Mouse (Mus musculus): ENCODE data around the gene H2-K1.
"Not testable (repeated sequence)": the region's sequence is repeated elsewhere in the genome, so short reads cannot be mapped to it uniquely, and the experiment has no call there.

The H2-K1 gene

DNA sequence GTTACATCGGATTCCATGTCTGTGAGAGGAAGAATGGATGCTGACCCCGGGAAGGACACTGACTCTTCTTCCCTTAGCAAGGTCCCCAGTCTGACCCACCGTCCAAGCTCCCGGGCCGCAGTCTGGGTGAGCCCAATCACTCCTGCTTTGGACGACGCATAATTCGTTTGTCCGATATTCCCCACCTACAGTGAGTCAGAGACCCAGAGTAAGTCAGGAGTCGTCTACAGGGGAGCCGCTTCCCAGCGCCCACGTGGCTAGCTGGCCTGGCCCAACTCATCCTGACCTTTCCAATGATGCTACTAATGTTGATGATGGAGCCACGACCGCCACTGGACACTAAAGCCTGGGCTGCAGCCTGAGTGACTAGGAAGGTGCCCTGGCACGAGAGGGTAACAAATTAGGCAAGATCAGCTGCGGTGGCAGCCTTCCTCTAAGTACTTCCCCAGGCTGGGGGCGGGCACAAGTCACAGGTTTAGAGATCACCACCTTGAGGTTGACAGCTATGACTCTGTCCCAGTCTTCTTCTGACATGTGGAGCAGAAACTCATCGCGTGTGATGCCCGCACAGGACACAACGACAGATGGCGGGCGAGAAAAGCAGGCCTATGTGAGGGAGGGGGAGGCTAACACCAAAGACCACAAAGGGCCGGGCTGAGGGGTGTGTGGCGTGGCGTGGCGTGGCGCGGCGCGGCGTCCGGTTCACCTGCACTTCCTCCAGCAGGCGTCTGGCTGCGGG lies 26.9 kb upstream of the H2-K1 start:
- peak; percentile 67 for DNase-seq

DNA sequence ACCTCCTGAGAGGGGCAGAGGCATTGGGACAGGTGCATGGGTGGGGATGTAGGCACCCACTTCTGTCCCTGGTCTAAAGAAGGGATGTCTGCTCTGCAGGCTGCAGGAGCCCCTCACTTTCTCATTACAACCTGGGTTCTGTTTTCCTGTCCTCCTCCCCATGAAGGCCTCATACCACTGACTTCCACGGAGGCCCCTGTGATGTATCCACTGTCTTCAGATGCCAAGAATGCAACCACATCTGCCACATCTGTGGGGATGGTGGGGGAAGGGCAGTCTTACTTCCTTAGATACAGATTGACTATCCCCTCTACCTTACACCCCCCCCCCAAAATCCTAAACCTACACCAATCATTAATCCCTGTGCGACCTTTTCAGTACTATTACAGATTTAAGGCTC lies 26.1 kb upstream of the H2-K1 start:
- DNase-seq: peak; percentile 62

DNA sequence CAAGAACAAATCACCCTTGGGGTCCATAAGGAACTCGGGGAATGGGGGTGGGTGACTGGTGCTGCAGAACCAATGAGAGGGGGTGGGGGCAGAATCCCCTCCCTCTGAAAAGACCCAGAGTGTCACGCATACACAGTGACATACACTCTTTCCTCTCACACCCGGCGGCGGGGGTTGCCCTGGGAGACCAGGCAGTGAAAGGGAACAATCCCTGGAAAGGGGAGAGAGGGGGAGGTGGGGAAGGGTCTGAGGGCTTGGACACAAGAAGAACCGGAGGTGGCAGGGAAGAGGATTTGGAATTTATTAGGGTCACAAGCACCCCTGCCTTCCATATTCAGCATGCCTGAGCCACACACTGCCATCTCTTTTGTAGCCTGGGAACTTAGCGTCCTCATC lies 25.6 kb upstream of the H2-K1 start:
- DNase-seq: peak; percentile 70

DNA sequence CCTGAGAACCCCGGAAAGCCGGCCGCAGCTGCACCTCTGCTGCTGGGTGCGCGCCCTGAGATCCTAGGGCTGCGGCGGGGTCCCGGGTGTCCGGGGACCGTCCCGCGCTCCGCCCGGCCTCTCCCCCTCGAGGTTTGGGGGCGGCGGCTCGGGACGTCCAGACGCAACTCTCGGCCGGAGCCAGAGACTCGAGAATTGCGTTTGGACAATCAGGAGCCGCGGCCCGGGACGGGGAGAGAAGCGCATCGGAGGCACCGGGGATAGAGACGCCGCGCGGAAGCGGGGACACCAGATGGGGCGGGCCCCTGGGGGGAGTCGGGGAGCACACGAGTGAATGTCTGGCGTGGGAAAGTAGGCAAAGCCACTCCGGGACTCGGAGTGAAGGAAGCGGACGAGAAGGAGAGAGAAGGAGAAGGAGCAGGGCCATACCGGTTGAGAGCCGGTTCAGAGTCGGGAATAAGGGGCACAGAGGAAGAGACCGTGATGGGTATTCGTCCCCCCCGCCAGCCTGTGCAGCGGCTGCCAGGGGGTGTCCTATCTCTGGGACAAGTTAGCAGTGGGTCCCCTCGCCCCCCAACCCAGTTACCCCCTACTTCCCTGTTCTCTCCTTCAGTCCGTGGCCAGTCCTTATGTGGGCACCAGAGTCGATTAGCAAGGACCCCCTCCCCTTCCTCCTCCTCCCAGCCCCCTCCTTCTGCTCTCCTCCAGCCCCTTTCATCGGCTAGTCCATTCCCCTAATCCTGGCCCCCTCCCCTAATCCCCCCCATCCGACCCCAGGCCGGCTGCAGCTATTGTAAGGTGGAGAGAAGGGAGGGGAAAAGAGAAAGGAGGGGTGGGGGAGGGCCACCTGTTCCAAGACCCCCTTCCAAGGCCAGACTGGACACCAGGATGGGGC lies 25.0 kb upstream of the H2-K1 start:
- DNase-seq: peak; percentile 56

DNA sequence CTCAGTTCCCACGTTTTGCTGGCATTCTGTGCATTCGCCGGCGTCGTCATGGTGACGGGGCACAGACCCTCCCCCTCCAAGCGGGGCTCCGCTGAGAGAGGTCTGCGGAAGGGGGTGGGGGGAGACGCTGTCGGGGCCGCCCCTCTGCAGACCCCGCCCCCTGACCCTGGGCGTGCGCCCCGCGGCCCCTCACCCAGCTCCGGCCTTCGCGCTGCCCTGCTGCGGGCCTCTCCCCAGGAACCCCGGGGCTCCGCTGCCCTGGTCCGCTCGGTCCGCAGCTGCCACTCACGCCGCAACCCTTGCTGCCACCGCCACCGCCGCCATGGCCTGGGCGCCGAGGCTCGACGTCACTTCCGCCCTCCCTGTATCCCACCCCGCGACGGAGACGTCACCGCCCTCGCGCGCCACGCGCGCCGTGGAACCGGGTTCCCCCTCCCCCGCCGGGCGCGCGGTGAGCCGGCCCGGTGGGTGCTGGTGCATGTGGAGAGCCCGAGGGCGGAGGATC lies 24.2 kb upstream of the H2-K1 start, which contains the start of gene Ring1:
Gene Ring1, minus strand, starts transcription at position 364 of the 505 bp plus-strand sequence.
- DNase-seq: peak; percentile 89

DNA sequence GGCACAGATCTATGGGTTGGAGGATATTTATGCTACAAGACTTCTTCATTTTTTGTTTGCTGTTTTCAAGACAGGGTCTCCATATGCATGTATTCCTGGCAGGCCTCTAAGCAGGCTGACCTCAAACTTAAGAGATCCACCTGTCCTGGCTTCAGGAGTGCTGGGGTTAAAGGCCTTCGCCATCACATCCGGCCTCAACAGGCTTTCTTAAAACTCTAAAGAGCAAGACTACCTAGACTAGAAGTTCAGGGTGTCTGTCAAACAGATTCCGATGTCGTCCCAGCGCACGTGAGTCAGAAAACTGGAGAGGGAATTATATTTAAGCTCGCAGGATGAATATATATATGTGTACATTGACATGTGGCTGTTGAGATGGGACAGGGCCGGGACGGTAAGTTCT lies 23.5 kb upstream of the H2-K1 start:
- DNase-seq: no peak

DNA sequence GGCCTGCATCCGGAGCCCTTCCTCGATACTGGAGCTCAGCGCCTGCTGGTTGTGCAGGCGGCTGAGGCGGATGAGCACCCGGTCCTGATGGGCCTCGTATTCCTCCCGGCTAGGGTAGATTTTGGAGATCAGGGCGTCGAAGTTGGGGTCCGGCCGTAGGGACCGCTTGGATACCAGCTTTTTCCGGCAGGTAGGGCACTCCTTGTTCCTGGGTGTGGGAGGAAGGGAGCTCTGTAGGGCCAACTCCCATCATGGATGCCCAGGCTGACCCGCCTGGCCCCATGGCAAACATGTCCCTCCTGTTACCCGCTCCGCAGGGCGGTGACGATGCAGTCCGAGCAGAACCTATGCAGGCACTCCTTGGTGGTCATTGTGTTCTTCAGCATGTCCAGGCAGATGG lies 22.8 kb upstream of the H2-K1 start:
- peak; percentile 45 for DNase-seq

DNA sequence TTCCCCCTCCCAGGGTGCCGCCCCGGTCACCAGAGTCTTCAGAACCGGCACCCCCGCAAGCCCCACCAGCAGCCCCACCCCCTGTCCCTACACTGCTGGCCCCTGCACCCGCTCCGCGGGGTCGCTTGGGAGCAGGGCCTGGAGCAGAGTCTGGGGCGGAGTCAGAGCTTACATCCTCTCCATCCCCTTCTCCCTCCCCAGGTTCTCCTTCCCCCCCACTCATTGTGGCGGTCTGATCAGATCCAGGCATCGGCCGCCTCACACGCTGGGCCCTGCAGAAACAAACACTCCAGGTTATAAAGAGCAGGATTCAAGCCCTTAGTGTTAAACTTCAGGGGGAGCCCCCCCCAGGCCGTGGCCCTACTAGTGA lies 22.3 kb upstream of the H2-K1 start:
- peak; percentile 38 for DNase-seq

DNA sequence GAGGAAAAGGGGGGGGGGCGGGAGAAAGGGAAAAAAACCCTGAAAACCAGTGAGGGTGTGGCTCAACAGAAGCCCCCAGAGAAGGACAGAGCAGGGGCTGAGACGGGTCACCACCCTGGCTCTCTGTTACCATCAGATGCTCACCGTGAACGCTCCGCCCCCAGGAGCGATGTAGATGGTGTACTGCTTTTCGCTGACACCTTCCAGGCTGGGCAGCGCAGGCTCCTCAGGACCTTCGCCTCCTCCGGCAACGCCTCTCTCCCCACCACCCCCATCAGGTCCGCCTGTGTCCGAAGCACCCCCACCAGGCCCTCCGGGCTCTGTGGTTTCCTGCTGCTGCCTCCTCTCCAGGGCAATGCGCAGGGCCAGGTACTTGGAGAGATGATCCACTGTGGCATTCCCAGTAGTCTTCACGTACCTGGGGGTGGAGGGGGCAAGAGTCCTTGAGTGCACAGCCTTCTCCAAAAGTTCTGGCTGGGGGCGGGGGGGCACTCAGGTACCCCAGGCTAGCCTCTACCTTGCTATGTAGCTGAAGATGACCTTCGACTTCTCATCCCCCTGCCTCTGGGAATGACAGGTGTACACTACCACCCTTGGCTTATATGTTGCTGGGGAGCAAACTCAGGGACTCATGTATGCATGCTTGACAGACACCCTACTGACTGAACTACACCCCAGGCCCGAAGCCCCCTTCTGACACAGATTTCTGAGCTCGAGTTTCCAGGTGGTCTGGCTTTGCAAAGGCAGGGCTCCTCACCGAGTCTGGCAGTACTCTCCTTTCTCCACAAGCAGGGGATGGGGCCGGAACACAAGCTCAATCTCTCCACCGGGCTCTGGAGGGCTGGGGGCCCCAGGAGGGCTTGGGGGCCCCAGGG lies 21.6 kb upstream of the H2-K1 start:
- DNase-seq: peak; percentile 35

DNA sequence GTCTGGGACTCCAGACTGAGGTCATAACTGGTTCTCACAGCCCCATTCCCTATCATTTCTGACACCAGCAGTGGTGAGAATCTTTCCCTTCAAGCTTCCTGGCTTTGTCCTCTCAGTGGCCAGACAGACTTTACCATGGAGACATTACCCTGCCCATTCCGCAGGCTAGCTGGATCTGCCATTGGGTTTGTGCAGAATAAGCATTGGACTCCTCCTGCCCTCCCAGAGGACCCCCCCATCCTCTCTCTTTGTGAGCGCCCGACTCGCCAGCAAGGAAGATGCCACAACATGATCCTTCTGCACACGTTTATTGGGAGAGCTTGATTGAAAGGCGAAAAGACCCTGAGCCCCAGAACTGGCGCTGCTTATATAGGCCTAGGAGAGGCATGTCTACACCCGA lies 13.3 kb upstream of the H2-K1 start:
- DNase-seq: no peak

DNA sequence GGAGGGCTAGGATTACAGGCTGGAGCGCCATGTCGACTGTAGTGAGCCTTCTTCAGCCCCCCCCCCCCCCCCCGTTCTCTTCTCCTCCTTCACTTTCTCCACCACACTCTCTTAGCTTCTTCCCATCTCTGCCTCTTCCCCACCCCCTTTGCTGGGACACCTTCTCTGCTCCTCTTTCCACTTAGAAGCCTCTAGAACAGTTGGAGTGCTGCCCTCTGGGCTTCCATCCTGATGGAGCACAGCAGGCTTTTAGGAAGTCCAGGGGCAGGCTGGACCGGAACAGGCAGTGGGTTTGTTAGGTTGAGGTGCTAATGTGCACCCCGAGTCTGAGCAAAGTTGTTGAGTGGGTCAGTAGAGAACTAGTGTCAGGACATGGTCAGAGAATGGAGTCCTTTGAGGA lies 10.0 kb upstream of the H2-K1 start:
- no peak for DNase-seq

DNA sequence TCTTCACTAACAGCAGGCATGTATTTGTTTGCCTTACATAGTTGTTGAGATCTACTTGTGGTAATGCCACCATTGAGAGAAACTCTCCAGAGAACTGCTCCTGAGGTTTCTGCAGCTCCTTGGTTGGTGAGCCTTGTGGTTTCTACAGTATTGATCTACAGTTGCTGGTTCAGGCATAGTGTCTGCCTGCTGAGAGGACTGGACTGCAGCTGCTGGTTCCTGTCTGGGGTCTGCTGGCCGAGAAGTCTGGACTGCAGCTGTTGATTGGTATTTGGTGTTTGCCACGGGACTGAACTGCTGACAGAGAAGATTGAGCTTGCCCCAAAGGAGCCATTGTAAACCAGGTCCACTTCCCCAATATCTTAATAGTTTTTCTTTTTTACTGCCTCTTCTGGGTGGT lies 6.4 kb upstream of the H2-K1 start:
- no peak for DNase-seq

DNA sequence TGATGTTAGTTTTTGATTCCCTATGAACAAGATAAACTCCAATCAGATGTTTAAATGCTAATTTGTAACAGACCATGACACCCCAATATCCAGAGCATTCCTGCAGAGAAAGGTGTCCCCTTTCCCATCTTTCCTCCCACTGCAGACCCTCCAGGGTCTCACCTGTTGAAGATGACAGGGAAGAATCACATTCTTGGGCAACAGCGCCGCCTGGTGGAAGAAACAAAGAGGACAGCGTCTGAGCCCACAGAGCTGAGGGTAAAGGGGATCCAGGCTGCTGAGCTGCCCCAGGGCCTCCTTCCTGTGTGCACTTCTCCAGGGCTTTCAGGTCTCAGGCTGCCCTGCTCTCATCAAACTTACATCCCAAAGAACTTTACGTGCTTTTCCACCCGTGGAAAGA lies 3.3 kb upstream of the H2-K1 start:
- no peak for DNase-seq

DNA sequence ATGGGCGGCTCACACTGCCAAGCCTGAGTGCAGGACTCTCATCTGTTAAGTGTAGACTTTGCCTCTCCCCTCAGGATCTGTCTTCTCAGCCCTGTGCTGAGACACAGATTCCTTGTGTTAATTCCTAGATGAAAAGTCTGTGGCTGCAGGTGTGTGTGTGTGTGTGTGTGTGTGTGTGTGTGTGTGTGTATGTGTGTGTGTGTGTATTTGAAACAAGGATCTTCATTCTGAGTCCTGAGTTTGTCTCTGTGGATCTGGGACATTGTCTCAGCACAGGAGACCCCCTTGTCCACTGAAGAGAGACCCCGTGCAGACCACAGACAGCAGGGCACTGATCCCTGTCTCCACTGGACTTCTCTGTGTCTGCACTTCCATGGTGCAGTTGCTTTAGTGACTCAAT lies 649 bp upstream of the H2-K1 start:
- DNase-seq: not testable (repeated sequence)

DNA sequence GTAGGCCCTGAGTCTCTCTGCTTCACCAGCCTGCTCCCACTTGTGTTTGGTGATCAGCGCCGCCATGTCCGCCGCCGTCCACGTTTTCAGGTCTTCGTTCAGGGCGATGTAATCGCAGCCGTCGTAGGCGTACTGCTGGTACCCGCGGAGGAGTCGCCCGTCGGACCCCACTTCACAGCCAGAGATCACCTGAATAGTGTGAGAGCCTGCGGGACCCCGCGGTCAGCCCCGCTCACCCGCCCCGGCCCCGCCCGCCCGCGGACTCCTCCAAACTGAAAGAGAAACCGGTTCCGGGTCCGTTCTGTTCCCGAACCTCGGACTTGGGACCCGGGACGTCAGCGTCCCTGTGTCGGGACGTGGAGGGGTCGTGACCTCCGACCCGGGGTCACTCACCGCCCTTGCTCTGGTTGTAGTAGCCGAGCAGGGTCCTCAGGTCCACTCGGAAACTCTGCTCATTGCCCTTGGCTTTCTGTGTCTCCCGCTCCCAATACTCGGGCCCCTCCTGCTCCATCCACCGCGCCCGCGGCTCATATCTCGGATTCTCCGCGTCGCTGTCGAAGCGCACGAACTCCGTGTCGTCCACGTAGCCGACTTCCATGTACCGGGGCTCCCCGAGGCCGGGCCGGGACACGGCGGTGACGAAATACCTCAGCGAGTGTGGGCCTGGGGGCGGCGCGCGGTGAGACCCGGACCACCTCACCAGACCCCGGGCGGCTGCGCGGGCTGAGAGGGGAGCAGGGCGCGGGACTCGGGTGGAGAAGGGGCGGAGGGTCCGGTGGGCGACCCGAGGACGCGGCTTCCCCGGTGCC lies 602 bp downstream of the H2-K1 start:
- DNase-seq: no peak

DNA sequence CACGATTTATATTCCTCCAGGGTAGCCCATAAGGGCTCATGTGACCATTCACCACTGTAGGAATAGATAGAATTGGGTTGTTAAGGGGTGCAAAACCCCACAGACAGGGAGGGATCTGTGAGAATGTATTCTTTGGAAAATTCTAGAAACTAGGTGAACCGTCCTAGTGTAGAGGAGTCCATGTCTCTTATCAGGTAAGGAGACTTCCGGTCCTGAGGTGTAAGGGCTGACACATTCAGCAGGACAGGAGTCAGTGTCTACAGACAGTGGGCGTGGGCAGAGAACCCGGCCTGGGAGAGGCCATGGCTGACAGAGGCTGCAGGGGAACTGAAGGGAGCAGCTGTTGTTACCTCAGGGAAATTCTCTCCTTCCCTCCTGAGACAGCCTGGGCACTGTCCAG lies 1.4 kb downstream of the H2-K1 start:
- not testable (repeated sequence) for DNase-seq

DNA sequence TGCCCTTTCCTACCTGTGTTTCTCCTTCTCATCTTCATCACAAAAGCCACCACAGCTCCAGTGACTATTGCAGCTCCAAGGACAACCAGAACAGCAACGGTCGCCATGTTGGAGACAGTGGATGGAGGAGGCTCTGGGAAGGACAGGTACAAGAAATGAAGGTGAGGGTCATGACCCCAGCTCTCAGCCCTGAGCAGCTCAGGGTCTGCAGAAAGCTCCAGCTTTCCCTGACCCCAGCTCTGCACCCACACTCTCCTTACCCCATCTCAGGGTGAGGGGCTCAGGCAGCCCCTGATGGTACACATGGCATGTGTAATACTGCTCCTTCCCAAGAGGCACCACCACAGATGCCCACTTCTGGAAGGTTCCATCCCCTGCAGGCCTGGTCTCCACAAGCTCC lies 3.1 kb downstream of the H2-K1 start:
- DNase-seq: not testable (repeated sequence)

DNA sequence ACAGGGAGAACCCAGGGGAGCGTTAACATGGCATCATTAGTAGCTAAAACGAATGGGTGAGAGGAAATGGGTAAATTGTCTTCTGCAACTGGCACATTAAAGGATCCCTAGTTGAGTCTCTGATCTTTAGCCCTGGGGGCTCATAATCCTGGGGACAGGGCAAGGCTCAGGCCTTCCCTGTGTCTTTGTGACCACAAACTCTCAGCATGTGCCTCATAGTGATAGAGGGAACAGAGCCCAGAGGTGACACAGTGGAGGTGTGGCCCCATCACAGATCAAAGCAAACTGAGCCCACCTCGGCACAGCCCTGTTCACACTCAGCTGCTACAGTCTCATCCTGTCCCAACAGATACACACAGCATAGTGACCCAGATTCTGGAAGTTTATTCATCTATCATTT lies 4.5 kb downstream of the H2-K1 start:
- no peak for DNase-seq

DNA sequence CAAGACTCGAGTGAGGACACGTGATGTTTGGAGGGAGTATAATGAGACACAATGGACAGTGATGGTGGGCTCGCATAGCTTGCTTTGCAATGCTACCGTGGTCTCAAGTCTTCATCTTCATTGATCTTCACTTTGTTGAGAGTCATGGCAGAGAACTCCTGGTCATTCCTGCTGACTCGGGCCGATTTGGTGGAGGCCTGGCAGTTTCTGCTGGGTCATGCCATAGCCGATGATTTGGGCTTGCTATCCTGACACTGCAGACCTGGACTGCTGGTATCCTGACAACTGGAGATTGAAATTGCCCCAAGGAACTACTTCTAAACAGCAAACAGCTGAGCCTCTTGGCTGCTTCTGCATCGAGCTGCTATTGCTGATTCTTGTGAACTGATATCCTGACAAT lies 5.2 kb downstream of the H2-K1 start:
- no peak for DNase-seq

DNA sequence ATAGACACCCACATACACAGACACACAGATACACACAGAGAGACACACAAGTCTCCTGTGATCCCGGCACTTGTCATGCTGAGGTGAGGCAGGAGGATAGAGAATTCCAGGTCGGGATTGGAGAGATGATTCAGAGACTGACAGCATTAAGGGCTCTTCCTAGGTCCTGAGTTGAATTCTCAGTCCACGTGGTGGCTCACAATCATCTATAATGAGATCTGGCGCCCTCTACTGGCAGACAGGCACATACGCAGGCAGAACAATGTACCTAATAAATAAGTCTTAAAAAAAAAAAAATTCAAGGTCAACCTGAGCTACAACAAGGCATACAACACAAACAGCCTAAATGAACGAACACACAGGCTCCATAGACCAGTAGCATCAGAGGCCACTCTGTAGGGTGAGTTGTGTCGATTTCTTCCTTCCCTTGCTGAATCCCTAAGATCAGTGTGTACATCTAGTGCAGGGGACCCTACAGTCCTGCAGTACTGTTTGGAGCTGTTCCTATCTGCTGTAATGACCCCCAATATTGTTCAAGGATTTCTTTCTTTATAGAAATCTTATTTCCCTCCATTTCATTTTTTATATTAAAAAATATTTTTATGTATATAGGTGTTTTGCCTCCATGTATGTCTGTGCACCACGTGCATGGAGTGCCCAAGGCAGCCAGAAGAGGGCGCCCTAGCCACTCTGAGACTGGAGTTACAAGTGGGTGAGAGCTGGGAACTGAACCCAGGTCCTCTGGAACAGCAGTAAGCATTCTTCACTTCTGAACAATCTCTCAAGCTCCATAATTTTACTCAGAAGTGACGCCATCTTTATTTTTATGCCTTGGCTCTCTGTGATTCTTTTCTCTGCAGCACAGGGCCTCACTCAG lies 8.1 kb downstream of the H2-K1 start:
- DNase-seq: peak; percentile 30

DNA sequence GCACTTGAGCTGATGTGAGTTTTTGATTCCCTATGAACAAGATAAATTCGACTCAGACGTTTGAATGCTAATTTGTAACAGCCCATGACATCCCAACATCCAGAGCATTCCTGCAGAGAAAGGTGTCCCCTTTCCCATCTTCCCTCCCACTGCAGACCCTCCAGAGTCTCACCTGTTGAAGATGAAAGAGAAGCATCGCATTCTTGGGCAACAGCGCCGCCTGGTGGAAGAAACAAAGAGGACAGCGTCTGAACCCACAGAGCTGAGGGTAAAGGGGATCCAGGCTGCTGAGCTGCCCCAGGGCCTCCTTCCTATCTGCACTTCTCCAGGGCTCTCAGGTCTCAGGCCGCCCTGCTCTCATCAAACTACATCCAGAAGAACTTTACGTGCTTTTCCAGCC lies 18.0 kb downstream of the H2-K1 start:
- DNase-seq: peak; percentile 63

Measured in cerebellum, adult 11-12 months (tissue).